Comparison of ENCODE assay signal across 9 mouse cellular contexts in genomic region chr5:139331742-139332141, GRCm38 (mm10). TPM values are rescaled to one million over a fixed set of nuclear protein-coding genes. Genes with fewer than 3 reads are reported as not detected.
DNase-seq lines count a peak whose midpoint lies in the region; ATAC-seq and TF ChIP-seq lines count a peak whose summit lies in the region.
"Had no signal": no experiment of that assay in that cellular context is flagged by ENCODE, and none has a peak within 500 bp of the region (broad histone marks: within the 10 kb centered on the region; RNA-seq: fewer than 3 reads in every experiment).

No protein-coding gene starts in this region.

- 15% methylated on average over 8 of the region's 8 CpGs for WGBS in embryonic facial prominence, embryonic 11.5 days
- 22% methylated on average over 8 of the region's 8 CpGs for WGBS in heart, postnatal 0 days
- WGBS in small intestine, adult 2 months: 7% methylated on average over 8 of the region's 8 CpGs

- H3K9ac ChIP-seq in ES-E14 (ENCODE audit: insufficient read depth, low read depth, low read length, poor library complexity, severe bottlenecking): no peak overlapping the region
- H3K9ac ChIP-seq in embryonic facial prominence, embryonic 11.5 days (replicated peaks; ENCODE audit: low read length): no peak overlapping the region
- no peak overlapping the region for H3K9ac ChIP-seq in heart, postnatal 0 days (replicated peaks; ENCODE audit: low read depth, low read length)

- peak; percentile 83 for DNase-seq in ES-E14 (ENCODE audit: low read depth, low spot score)
- peak; percentile 81 to 84 for DNase-seq in adrenal gland, postnatal 36 days
- DNase-seq in embryonic facial prominence, embryonic 11.5 days (ENCODE audit: low spot score): peak; percentile 87
- peak; percentile 78 for DNase-seq in heart, postnatal 0 days (ENCODE audit: low spot score)
- peak; percentile 27 for DNase-seq in layer of hippocampus, adult 9-10 months (ENCODE audit: low spot score)
- peak; percentile 76 to 87 for DNase-seq in lung, postnatal 4 days
- DNase-seq in yolk sac, embryonic 10.5 days (ENCODE audit: low spot score): peak; percentile 77

- peak; percentile 98 for TF ChIP-seq CTCF in heart, postnatal 0 days (IDR thresholded peaks at IDR 0.05; ENCODE audit: low read depth)
- peak; percentile 97 for TF ChIP-seq CTCF in small intestine, adult 2 months (IDR thresholded peaks at IDR 0.05; ENCODE audit: extremely low read depth, insufficient read length, insufficient replicate concordance, low read depth, low read length)

- H3K36me3 ChIP-seq in ES-E14 (ENCODE audit: control insufficient read depth, insufficient read depth, low read length, poor library complexity, severe bottlenecking): no peaks in the 10 kb centered on the region
- H3K36me3 ChIP-seq in embryonic facial prominence, embryonic 11.5 days (replicated peaks; ENCODE audit: control insufficient read depth, insufficient read depth, low read depth, low read length): no peaks in the 10 kb centered on the region
- H3K36me3 ChIP-seq in heart, postnatal 0 days (replicated peaks; ENCODE audit: control insufficient read depth, insufficient read depth, low read length): peaks cover 9% of the 10 kb centered on the region
- H3K36me3 ChIP-seq in small intestine, adult 2 months (ENCODE audit: control insufficient read depth, insufficient read depth, low read length): peaks cover 5% of the 10 kb centered on the region

- no peaks in the 10 kb centered on the region for H3K27me3 ChIP-seq in embryonic facial prominence, embryonic 11.5 days (ENCODE audit: control insufficient read depth, insufficient read depth, low read length)
- H3K27me3 ChIP-seq in heart, postnatal 0 days (ENCODE audit: control insufficient read depth, insufficient read depth, low read length): no peaks in the 10 kb centered on the region
- no peaks in the 10 kb centered on the region for H3K27me3 ChIP-seq in small intestine, adult 2 months (ENCODE audit: control insufficient read depth, insufficient read depth, low read length)

- no peak for ATAC-seq in embryonic facial prominence, embryonic 11.5 days (replicated peaks; ENCODE audit: insufficient number of reproducible peaks, low FRiP score, low TSS enrichment, low read depth)
- ATAC-seq in heart, postnatal 0 days (ENCODE audit: insufficient read depth, low read depth): peak; percentile 34

- peaks cover 0 to 4% of the 10 kb centered on the region in 2 experiments; a peak in 2 of 4 replicates for H3K4me1 ChIP-seq in ES-E14 (ENCODE audit: control insufficient read depth in 2 of 2, insufficient read depth in 2 of 2, low read length in 2 of 2, poor library complexity in 1 of 2)
- no peaks in the 10 kb centered on the region for H3K4me1 ChIP-seq in embryonic facial prominence, embryonic 11.5 days (ENCODE audit: control insufficient read depth, insufficient read depth, low read length)
- H3K4me1 ChIP-seq in heart, postnatal 0 days (ENCODE audit: control insufficient read depth, insufficient read depth): peaks cover 5% of the 10 kb centered on the region; the same call in 1 of the 2 replicates
- H3K4me1 ChIP-seq in small intestine, adult 2 months (ENCODE audit: control insufficient read depth, insufficient read depth, insufficient read length, low read length): peaks cover 22% of the 10 kb centered on the region

- TF ChIP-seq EP300 in heart, postnatal 0 days (IDR thresholded peaks at IDR 0.05; ENCODE audit: low read depth): no peak

- H3K27ac ChIP-seq in ES-E14 (ENCODE audit: insufficient read depth, low read depth, low read length, poor library complexity, severe bottlenecking): no peak overlapping the region
- no peak overlapping the region for H3K27ac ChIP-seq in embryonic facial prominence, embryonic 11.5 days (replicated peaks; ENCODE audit: low read depth, low read length)
- no peak overlapping the region for H3K27ac ChIP-seq in heart, postnatal 0 days (ENCODE audit: low read depth)
- peak overlapping the region; percentile 91 for H3K27ac ChIP-seq in small intestine, adult 2 months (ENCODE audit: insufficient read depth, low read depth, low read length)

- no peak overlapping the region for H3K4me3 ChIP-seq in ES-E14 (ENCODE audit: insufficient read depth in 1 of 2, low read depth in 1 of 2, low read length in 2 of 2, poor library complexity in 1 of 2, severe bottlenecking in 1 of 2)
- H3K4me3 ChIP-seq in embryonic facial prominence, embryonic 11.5 days (ENCODE audit: low read depth, low read length): no peak overlapping the region
- H3K4me3 ChIP-seq in heart, postnatal 0 days (ENCODE audit: low read depth, low read length): no peak overlapping the region
- no peak overlapping the region for H3K4me3 ChIP-seq in small intestine, adult 2 months (ENCODE audit: low read depth, low read length)

- H3K9me3 ChIP-seq in ES-E14 (ENCODE audit: control insufficient read depth, insufficient read depth, low read depth, low read length): no peaks in the 10 kb centered on the region
- no peaks in the 10 kb centered on the region for H3K9me3 ChIP-seq in embryonic facial prominence, embryonic 11.5 days (replicated peaks; ENCODE audit: control insufficient read depth, low read length)
- H3K9me3 ChIP-seq in heart, postnatal 0 days (replicated peaks; ENCODE audit: control insufficient read depth, low read length): no peaks in the 10 kb centered on the region

- no peak overlapping the region for H3K4me2 ChIP-seq in embryonic facial prominence, embryonic 11.5 days (ENCODE audit: low read depth, low read length)
- H3K4me2 ChIP-seq in heart, postnatal 0 days (ENCODE audit: low read depth, low read length): no peak overlapping the region

- 0 out of 2 replicates have a peak, but pooled peaks have one; percentile 18 for TF ChIP-seq POLR2A in small intestine, adult 2 months (IDR thresholded peaks at IDR 0.05; ENCODE audit: low read depth, low read length)

- in situ Hi-C loops in ES-E14 (cut with MboI; ENCODE audit: low sequenced_read_pairs in 2 of 2, unreplicated experiment in 2 of 2): no loop called here

TF ChIP-seq in ES-E14, 5 proteins besides CTCF, POLR2A, EP300 and RAD21:
- no peak for TF ChIP-seq ZC3H11A (IDR thresholded peaks at IDR 0.05; ENCODE audit: borderline replicate concordance, low read depth, low read length)
- no peak for TF ChIP-seq ZNF384 (IDR thresholded peaks at IDR 0.05; ENCODE audit: low read depth, low read length)
- TF ChIP-seq MAFK (IDR thresholded peaks at IDR 0.05; ENCODE audit: insufficient read depth, low read depth, low read length): no peak
- no peak for TF ChIP-seq HCFC1 (IDR thresholded peaks at IDR 0.05; ENCODE audit: borderline replicate concordance, insufficient read depth, low read length)

RNA-seq across cellular contexts. Expression of gene Adap1, which starts 6.3 kb away (rescaled TPM):
- 65.0 and 72.4 TPM in 2 replicates for total RNA-seq in ES-E14 (2012; rRNA removed)
- 1 to 10 TPM; 5.0 to 8.5 TPM for total RNA-seq in adrenal gland, postnatal 36 days (2021)
- polyA plus RNA-seq in embryonic facial prominence, embryonic 11.5 days (2014; fragmentation: Nextera tagmentation; extraction: Ambion mirVana): 1.6 and 1.7 TPM in 2 replicates
- 0.53 and 1.5 TPM in 2 replicates for total RNA-seq in heart, postnatal 0 days (2014; rRNA removed; ENCODE audit: low replicate concordance)
- polyA plus RNA-seq in heart, postnatal 0 days (2015; fragmentation: Nextera tagmentation; extraction: Ambion mirVana): 0.84 and 1.00 TPM in 2 replicates
- 57.8 and 234 TPM in 2 replicates for polyA plus RNA-seq in small intestine, adult 2 months (2012; rRNA removed)

RNA-seq across cellular contexts. Expression of gene Cox19, which starts 19.5 kb away (rescaled TPM):
- total RNA-seq in ES-E14 (2012; rRNA removed): 19.1 and 26.6 TPM in 2 replicates
- 10 to 100 TPM; 71.0 to 87.5 TPM for total RNA-seq in adrenal gland, postnatal 36 days (2021)
- polyA plus RNA-seq in embryonic facial prominence, embryonic 11.5 days (2014; fragmentation: Nextera tagmentation; extraction: Ambion mirVana): 116 and 123 TPM in 2 replicates
- total RNA-seq in heart, postnatal 0 days (2014; rRNA removed; ENCODE audit: low replicate concordance): 120 and 123 TPM in 2 replicates
- 88.6 and 97.6 TPM in 2 replicates for polyA plus RNA-seq in heart, postnatal 0 days (2015; fragmentation: Nextera tagmentation; extraction: Ambion mirVana)
- polyA plus RNA-seq in small intestine, adult 2 months (2012; rRNA removed): 58.8 and 104 TPM in 2 replicates

RNA-seq across cellular contexts. Expression of gene Cyp2w1, which starts 20.7 kb away (rescaled TPM):
- total RNA-seq in ES-E14 (2012; rRNA removed): not detected in 2 replicates
- not detected for total RNA-seq in adrenal gland, postnatal 36 days (2021)
- polyA plus RNA-seq in embryonic facial prominence, embryonic 11.5 days (2014; fragmentation: Nextera tagmentation; extraction: Ambion mirVana): 0.41 and 0.46 TPM in 2 replicates
- not detected in 2 replicates for total RNA-seq in heart, postnatal 0 days (2014; rRNA removed; ENCODE audit: low replicate concordance)
- polyA plus RNA-seq in heart, postnatal 0 days (2015; fragmentation: Nextera tagmentation; extraction: Ambion mirVana): not detected in 2 replicates
- polyA plus RNA-seq in small intestine, adult 2 months (2012; rRNA removed): 0.32 and 2.0 TPM in 2 replicates
- total RNA-seq: left cerebral cortex, adult 8-10 months had no signal

RNA-seq across cellular contexts. Expression of gene Gpr146, which starts 45.8 kb away (rescaled TPM):
- total RNA-seq in ES-E14 (2012; rRNA removed): 1.1 and 1.3 TPM in 2 replicates
- total RNA-seq in adrenal gland, postnatal 36 days (2021): 10 to 100 TPM; 15.2 to 17.9 TPM
- 1.6 and 1.7 TPM in 2 replicates for polyA plus RNA-seq in embryonic facial prominence, embryonic 11.5 days (2014; fragmentation: Nextera tagmentation; extraction: Ambion mirVana)
- 38.2 and 39.1 TPM in 2 replicates for total RNA-seq in heart, postnatal 0 days (2014; rRNA removed; ENCODE audit: low replicate concordance)
- polyA plus RNA-seq in heart, postnatal 0 days (2015; fragmentation: Nextera tagmentation; extraction: Ambion mirVana): 23.0 and 23.7 TPM in 2 replicates
- 4.0 and 6.8 TPM in 2 replicates for polyA plus RNA-seq in small intestine, adult 2 months (2012; rRNA removed)

Comparison
In these comparisons a context has a peak if more than half of its experiments do, and no peak if none do; other contexts are left out.
1. DNase-seq: peak in every context shown above with its lines; median percentile 87 in embryonic facial prominence, embryonic 11.5 days; 83 in ES-E14; 82 in adrenal gland, postnatal 36 days; 82 in lung, postnatal 4 days; 78 in heart, postnatal 0 days; 77 in yolk sac, embryonic 10.5 days; 27 in layer of hippocampus, adult 9-10 months.